Mouse (Mus musculus) CH12.LX (cell line): ENCODE data around the gene Frem2. TPM values are rescaled to one million over a fixed set of nuclear protein-coding genes. Genes with fewer than 3 reads are reported as not detected.

Experiments used
- DNase-seq: peaks from one replicate; pipeline ENCODE4 v3.0.0-alpha.2; 2013; ENCODE audit errors: extremely low read depth
- H3K27ac ChIP-seq: 2 replicates; pipeline ENCODE4 v1.5.1; 2012; ENCODE audit warnings: low read depth, mild to moderate bottlenecking, control low read depth, moderate library complexity; ENCODE audit not compliant: insufficient read depth
- H3K27me3 ChIP-seq: replicated peaks from 2 replicates; pipeline ENCODE3; 2012; ENCODE audit warnings: inconsistent platforms
- H3K36me3 ChIP-seq, 2 experiments: replicated peaks in 1 of 2; 2 replicates each; pipeline versions ENCODE3 to v1.6.1; 2012; ENCODE audit warnings: inconsistent platforms in 1 of 2, low read length in 1 of 2, mild to moderate bottlenecking in 1 of 2, mixed read lengths in 1 of 2, moderate library complexity in 1 of 2; ENCODE audit not compliant: control insufficient read depth in 1 of 2, insufficient read depth in 1 of 2
- H3K4me1 ChIP-seq, 2 experiments: 2 replicates each; pipeline ENCODE4 v1.6.1; 2012; ENCODE audit warnings: inconsistent platforms in 1 of 2, moderate library complexity in 1 of 2; ENCODE audit not compliant: insufficient read depth in 2 of 2, control insufficient read depth in 1 of 2
- H3K4me2 ChIP-seq: 2 replicates; pipeline ENCODE4 v1.6.1; 2012; ENCODE audit warnings: low read depth, mild to moderate bottlenecking, control low read depth; ENCODE audit not compliant: poor library complexity, insufficient read depth, severe bottlenecking
- H3K4me3 ChIP-seq, 3 experiments: fragments of 150-350 bp in 1 of 3; sonication (generic) in 1 of 3; replicated peaks in 1 of 3; 2 replicates each; pipeline versions ENCODE3 to v1.5.1; 2011 to 2012; ENCODE audit warnings: low read depth in 2 of 3, low read length in 2 of 3, mild to moderate bottlenecking in 2 of 3, moderate library complexity in 2 of 3, control low read depth in 1 of 3, improper control_type of control experiment in 1 of 3, inconsistent platforms in 1 of 3, mixed read lengths in 1 of 3; ENCODE audit not compliant: poor library complexity in 1 of 3
- H3K79me2 ChIP-seq: replicated peaks from 2 replicates; pipeline ENCODE4 v1.6.1; 2012; ENCODE audit warnings: mild to moderate bottlenecking, moderate library complexity; ENCODE audit not compliant: control insufficient read depth, poor library complexity, insufficient read depth, severe bottlenecking; ENCODE audit errors: extremely low read depth
- H3K9ac ChIP-seq: 2 replicates; pipeline ENCODE4 v1.6.1; 2012; ENCODE audit warnings: low read depth, mild to moderate bottlenecking, control low read depth, moderate library complexity; ENCODE audit not compliant: insufficient read depth
- H3K9me3 ChIP-seq: replicated peaks from 2 replicates; pipeline ENCODE3; 2012; ENCODE audit warnings: low read length, inconsistent platforms, mixed read lengths
- E2F4 ChIP-seq: IDR thresholded peaks from 2 replicates; pipeline ENCODE4 v1.6.1; 2011; ENCODE audit warnings: low read depth, low read length, improper control_type of control experiment; ENCODE audit not compliant: insufficient replicate concordance
- EP300 ChIP-seq: IDR thresholded peaks from 2 replicates; pipeline ENCODE4 v1.6.1; 2011; ENCODE audit warnings: low read length, improper control_type of control experiment
- HCFC1 ChIP-seq: IDR thresholded peaks from 2 replicates; pipeline ENCODE4 v1.6.1; 2012; ENCODE audit warnings: low read depth, mild to moderate bottlenecking, inconsistent platforms, low read length, improper control_type of control experiment
- IRF4 ChIP-seq: IDR thresholded peaks from 2 replicates; pipeline ENCODE4 v1.6.1; 2014; ENCODE audit warnings: low read depth, mild to moderate bottlenecking, inconsistent platforms, low read length, improper control_type of control experiment
- JUN ChIP-seq: IDR thresholded peaks from 2 replicates; pipeline ENCODE4 v1.6.1; 2011; ENCODE audit warnings: low read depth, mild to moderate bottlenecking, low read length, improper control_type of control experiment, moderate library complexity; ENCODE audit not compliant: insufficient read depth
- JUND ChIP-seq: conservative IDR thresholded peaks from 2 replicates; pipeline ENCODE4 v1.6.1; 2011; ENCODE audit warnings: low read depth, low read length, improper control_type of control experiment
- KAT2A ChIP-seq: IDR thresholded peaks from 2 replicates; pipeline ENCODE4 v1.6.1; 2012; ENCODE audit warnings: low read length, improper control_type of control experiment, inconsistent platforms; ENCODE audit not compliant: insufficient replicate concordance
- MAX ChIP-seq: IDR thresholded peaks from 2 replicates; pipeline ENCODE4 v1.6.1; 2011; ENCODE audit warnings: low read length, improper control_type of control experiment
- MAZ ChIP-seq: IDR thresholded peaks from 2 replicates; pipeline ENCODE4 v1.6.1; 2012; ENCODE audit warnings: low read depth, mild to moderate bottlenecking, inconsistent platforms, low read length, improper control_type of control experiment, moderate library complexity
- MXI1 ChIP-seq: IDR thresholded peaks from 2 replicates; pipeline ENCODE4 v1.6.1; 2011; ENCODE audit warnings: mild to moderate bottlenecking, low read depth, low read length, improper control_type of control experiment
- MYC ChIP-seq: IDR thresholded peaks from 2 replicates; pipeline ENCODE4 v1.6.1; 2011; ENCODE audit warnings: low read depth, mild to moderate bottlenecking, improper control_type of control experiment, low read length
- NELFE ChIP-seq: IDR thresholded peaks from 2 replicates; pipeline ENCODE4 v1.6.1; 2011; ENCODE audit warnings: low read depth, low read length, improper control_type of control experiment
- POLR2AphosphoS2 ChIP-seq: IDR thresholded peaks from 2 replicates; pipeline ENCODE4 v1.6.1; 2011; ENCODE audit warnings: low read depth, low read length, improper control_type of control experiment
- RAD21 ChIP-seq: IDR thresholded peaks from 2 replicates; pipeline ENCODE4 v1.6.1; 2011; ENCODE audit warnings: low read depth, mild to moderate bottlenecking, low read length, improper control_type of control experiment, moderate library complexity
- SIN3A ChIP-seq: IDR thresholded peaks from 2 replicates; pipeline ENCODE4 v1.6.1; 2012; ENCODE audit warnings: low read length, improper control_type of control experiment, inconsistent platforms
- SMC3 ChIP-seq: IDR thresholded peaks from 2 replicates; pipeline ENCODE4 v1.6.1; 2011; ENCODE audit warnings: low read depth, low read length, improper control_type of control experiment
- TCF12 ChIP-seq: IDR thresholded peaks from 2 replicates; pipeline ENCODE4 v1.6.1; 2014; ENCODE audit warnings: low read depth, mild to moderate bottlenecking, inconsistent platforms, low read length, improper control_type of control experiment
- USF1 ChIP-seq: IDR thresholded peaks from 2 replicates; pipeline ENCODE4 v1.6.1; 2014; ENCODE audit warnings: low read depth, mild to moderate bottlenecking, inconsistent platforms, low read length, improper control_type of control experiment
- ZC3H11A ChIP-seq: IDR thresholded peaks from 2 replicates; pipeline ENCODE4 v1.6.1; 2012; ENCODE audit warnings: low read depth, mild to moderate bottlenecking, inconsistent platforms, low read length, improper control_type of control experiment
- ZMIZ1 ChIP-seq: IDR thresholded peaks from 2 replicates; pipeline ENCODE4 v1.6.1; 2012; ENCODE audit warnings: low read depth, mild to moderate bottlenecking, inconsistent platforms, low read length, improper control_type of control experiment
- dilution Hi-C: fragments of 300-500 bp; cut with MboI; formaldehyde crosslinking; loops from 2 replicates; pipeline ENCODE4 v1.14.3; 2020; ENCODE audit warnings: low sequenced_read_pairs; ENCODE audit not compliant: extremely low pct_unique_long_range_greater_than_20kb, extremely low pct_ligation_motif_present
- in situ Hi-C: fragments of 300-500 bp; cut with MboI; formaldehyde crosslinking; loops from 3 replicates; pipeline ENCODE4 v1.14.3; 2019; ENCODE audit warnings: low sequenced_read_pairs, low pct_ligation_motif_present, low pct_unique_long_range_greater_than_20kb, mixed read lengths
- polyA plus RNA-seq: library from polyadenylated mRNA; unstranded; fragments of >175 nt; gene quantifications from 2 replicates; pipeline ENCODE4 v1.2.1, GENCODE M21; 2012; ENCODE audit warnings: low read depth; ENCODE audit not compliant: insufficient read length
- total RNA-seq, 2 experiments: library from RNA; depleted of rRNA; stranded (reverse); fragments of 300-350 nt in 1 of 2; fragments of >200 nt in 1 of 2; gene quantifications; 2 replicates each; pipeline ENCODE4 v1.2.3; 2012 to 2014

Gene Frem2
- total and polyA plus RNA-seq, 3 experiments: 0.04 to 0.09 (median 0.04) TPM

- DNase-seq: no peak
- Histone ChIP-seq H3K9ac (no peak overlapping the region), H3K36me3 (no peaks in the 10 kb centered on the region), H3K4me2 (no peak overlapping the region), H3K4me1 (peaks cover 0 to 3% of the 10 kb centered on the region in 2 experiments; a peak in 1 of 4 replicates), H3K27ac (no peak overlapping the region), H3K79me2 (no peaks in the 10 kb centered on the region), H3K4me3 (no peak overlapping the region), H3K27me3 (no peaks in the 10 kb centered on the region), H3K9me3 (no peaks in the 10 kb centered on the region)
- TF ChIP-seq MXI1: no peak
- in situ Hi-C loops (no loop called here), dilution Hi-C loops (no loop called here)
Measured at GRCm38 (mm10) chr3:53687776-53688175, 30.6 kb upstream of the Frem2 start.

- H3K9ac ChIP-seq: no peak overlapping the region
- no peak for DNase-seq
- no peaks in the 10 kb centered on the region for H3K36me3 ChIP-seq
- dilution Hi-C loops: no loop called here
- H3K4me3 ChIP-seq: no peak overlapping the region
- H3K4me1 ChIP-seq: peaks cover 0 to 3% of the 10 kb centered on the region in 2 experiments; a peak in 1 of 4 replicates
- H3K79me2 ChIP-seq: no peaks in the 10 kb centered on the region
- in situ Hi-C loops: no loop called here
- TF ChIP-seq SIN3A (no peak), POLR2AphosphoS2 (no peak), ZC3H11A (no peak), HCFC1 (no peak), EP300 (no peak), ZMIZ1 (no peak), KAT2A (no peak), E2F4 (no peak), MYC (no peak), JUND (no peak), SMC3 (no peak), MAZ (no peak), JUN (no peak), TCF12 (no peak), MAX (no peak), RAD21 (no peak), NELFE (no peak), IRF4 (no peak), USF1 (no peak)
- H3K9me3 ChIP-seq: no peaks in the 10 kb centered on the region
- no peaks in the 10 kb centered on the region for H3K27me3 ChIP-seq
- H3K27ac ChIP-seq: no peak overlapping the region
- H3K4me2 ChIP-seq: no peak overlapping the region
Measured at GRCm38 (mm10) chr3:53682244-53682643, 25.1 kb upstream of the Frem2 start.
